In genomic region chr7:7187417-7188190, GRCm38 (mm10) we compare ENCODE assay signal across 8 mouse cellular contexts. TPM values are rescaled to one million over a fixed set of nuclear protein-coding genes. Genes with fewer than 3 reads are reported as not detected.
DNase-seq lines count a peak whose midpoint lies in the region; ATAC-seq lines count a peak whose summit lies in the region.

No protein-coding gene starts in this region.

- no peaks in the 10 kb centered on the region for H3K9me3 ChIP-seq in lung, embryonic 16.5 days (ENCODE audit: control insufficient read depth, low read length)
- H3K9me3 ChIP-seq in forebrain, embryonic 10.5 days: no peaks in the 10 kb centered on the region
- H3K9me3 ChIP-seq in limb, embryonic 12.5 days: no peaks in the 10 kb centered on the region
- no peaks in the 10 kb centered on the region for H3K9me3 ChIP-seq in neural tube, embryonic 15.5 days (replicated peaks)

- no peak overlapping the region for H3K27ac ChIP-seq in lung, embryonic 16.5 days (ENCODE audit: low read length)
- H3K27ac ChIP-seq in forebrain, embryonic 10.5 days: no peak overlapping the region; the same call in 1 of the 2 replicates
- no peak overlapping the region for H3K27ac ChIP-seq in limb, embryonic 12.5 days
- no peak overlapping the region for H3K27ac ChIP-seq in neural tube, embryonic 15.5 days (replicated peaks)

- no peak overlapping the region for H3K9ac ChIP-seq in lung, embryonic 16.5 days (ENCODE audit: low read length)
- H3K9ac ChIP-seq in limb, embryonic 12.5 days (replicated peaks): no peak overlapping the region
- 0 out of 2 replicates have a peak overlapping the region, but pooled peaks have one; percentile 37 for H3K9ac ChIP-seq in neural tube, embryonic 15.5 days (replicated peaks)

- H3K36me3 ChIP-seq in lung, embryonic 16.5 days (ENCODE audit: control insufficient read depth, insufficient read depth, low read length): 0 out of 2 replicates have a peak, but pooled peaks cover 3% of the 10 kb centered on the region
- H3K36me3 ChIP-seq in forebrain, embryonic 10.5 days (replicated peaks): peaks cover 10% of the 10 kb centered on the region
- peaks cover 11% of the 10 kb centered on the region for H3K36me3 ChIP-seq in limb, embryonic 12.5 days
- peaks cover 12% of the 10 kb centered on the region for H3K36me3 ChIP-seq in neural tube, embryonic 15.5 days

- peak overlapping the region; percentile 67 for H3K4me3 ChIP-seq in lung, embryonic 16.5 days (ENCODE audit: low read length)
- peak overlapping the region; percentile 60 for H3K4me3 ChIP-seq in forebrain, embryonic 10.5 days
- peak overlapping the region; percentile 49; the same call in 1 of the 2 replicates for H3K4me3 ChIP-seq in limb, embryonic 12.5 days (replicated peaks)
- H3K4me3 ChIP-seq in neural tube, embryonic 15.5 days (replicated peaks): peak overlapping the region; percentile 53

- H3K27me3 ChIP-seq in lung, embryonic 16.5 days (ENCODE audit: control insufficient read depth, insufficient read depth, low read depth, low read length): no peaks in the 10 kb centered on the region
- H3K27me3 ChIP-seq in forebrain, embryonic 10.5 days (ENCODE audit: poor library complexity, severe bottlenecking): no peaks in the 10 kb centered on the region
- H3K27me3 ChIP-seq in limb, embryonic 12.5 days: no peaks in the 10 kb centered on the region
- no peaks in the 10 kb centered on the region for H3K27me3 ChIP-seq in neural tube, embryonic 15.5 days (replicated peaks)

- ATAC-seq in lung, embryonic 16.5 days (ENCODE audit: low read depth): peak; percentile 68
- 0 out of 2 replicates have a peak, but pooled peaks have one; percentile 5 for ATAC-seq in limb, embryonic 12.5 days (ENCODE audit: insufficient number of reproducible peaks, insufficient read depth, low FRiP score, low TSS enrichment, low read depth)
- ATAC-seq in neural tube, embryonic 15.5 days (ENCODE audit: low FRiP score): peak; percentile 71
- no peak for ATAC-seq in cerebellum, adult (ENCODE audit: insufficient number of reproducible peaks, low FRiP score, low TSS enrichment)

- H3K4me2 ChIP-seq in lung, embryonic 16.5 days (ENCODE audit: low read depth, low read length): peak overlapping the region; percentile 57
- peak overlapping the region; percentile 44 for H3K4me2 ChIP-seq in limb, embryonic 12.5 days
- peak overlapping the region; percentile 54 for H3K4me2 ChIP-seq in neural tube, embryonic 15.5 days

- no peak for DNase-seq in lung, postnatal 25 days (ENCODE audit: low spot score)
- no peak for DNase-seq in forebrain, embryonic 10.5 days (ENCODE audit: extremely low spot score, low spot score)
- no peak for DNase-seq in spleen, adult 18-20 months
- no peak for DNase-seq in layer of hippocampus, adult 8-10 months (ENCODE audit: low spot score in 2 of 2)

- WGBS in lung, embryonic 16.5 days: 9% methylated on average over 13 of the region's 13 CpGs
- 43% methylated on average over 13 of the region's 13 CpGs for WGBS in forebrain, embryonic 10.5 days
- WGBS in limb, embryonic 12.5 days: 41% methylated on average over 13 of the region's 13 CpGs
- 43% methylated on average over 13 of the region's 13 CpGs for WGBS in neural tube, embryonic 15.5 days

- no peaks in the 10 kb centered on the region for H3K4me1 ChIP-seq in lung, embryonic 16.5 days (replicated peaks; ENCODE audit: control insufficient read depth, insufficient read depth, low read length)
- 0 out of 2 replicates have a peak, but pooled peaks cover 2% of the 10 kb centered on the region for H3K4me1 ChIP-seq in forebrain, embryonic 10.5 days
- no peaks in the 10 kb centered on the region for H3K4me1 ChIP-seq in limb, embryonic 12.5 days (replicated peaks)
- H3K4me1 ChIP-seq in neural tube, embryonic 15.5 days: peaks cover 5% of the 10 kb centered on the region; the same call in 1 of the 2 replicates

RNA-seq across cellular contexts. Expression of gene Zfp418, which starts 16.5 kb away (rescaled TPM):
- polyA plus RNA-seq in lung, embryonic 16.5 days (2015; fragmentation: Nextera tagmentation; extraction: Ambion mirVana): 2.9 and 3.2 TPM in 2 replicates
- 2.4 and 2.6 TPM in 2 replicates for polyA plus RNA-seq in forebrain, embryonic 10.5 days (2016; fragmentation: Nextera tagmentation; extraction: Ambion mirVana)
- 2.7 and 3.6 TPM in 2 replicates for polyA plus RNA-seq in limb, embryonic 12.5 days (2016; fragmentation: Nextera tagmentation; extraction: Ambion mirVana)
- polyA plus RNA-seq in neural tube, embryonic 15.5 days (2015; fragmentation: Nextera tagmentation; extraction: Ambion mirVana): 2.7 and 3.0 TPM in 2 replicates
- total RNA-seq in layer of hippocampus, adult 8-10 months (2022): 1 to 10 TPM; 7.0 to 9.4 (median 8.6) TPM

RNA-seq across cellular contexts. Expression of gene Zfp772, which starts 22.2 kb away (rescaled TPM):
- polyA plus RNA-seq in lung, embryonic 16.5 days (2015; fragmentation: Nextera tagmentation; extraction: Ambion mirVana): 7.3 and 8.0 TPM in 2 replicates
- 9.0 and 9.4 TPM in 2 replicates for polyA plus RNA-seq in forebrain, embryonic 10.5 days (2016; fragmentation: Nextera tagmentation; extraction: Ambion mirVana)
- polyA plus RNA-seq in limb, embryonic 12.5 days (2016; fragmentation: Nextera tagmentation; extraction: Ambion mirVana): 10.2 and 10.7 TPM in 2 replicates
- 8.0 and 8.8 TPM in 2 replicates for polyA plus RNA-seq in neural tube, embryonic 15.5 days (2015; fragmentation: Nextera tagmentation; extraction: Ambion mirVana)
- 10 to 100 TPM in 1 of 4 experiments, 1 to 10 TPM in 3; 7.0 to 10.2 (median 9.0) TPM for total RNA-seq in layer of hippocampus, adult 8-10 months (2022)

RNA-seq across cellular contexts. Expression of gene Zfp773, which starts 51.0 kb away (rescaled TPM):
- polyA plus RNA-seq in lung, embryonic 16.5 days (2015; fragmentation: Nextera tagmentation; extraction: Ambion mirVana): 1.7 and 2.0 TPM in 2 replicates
- polyA plus RNA-seq in forebrain, embryonic 10.5 days (2016; fragmentation: Nextera tagmentation; extraction: Ambion mirVana): 4.4 and 5.4 TPM in 2 replicates
- polyA plus RNA-seq in limb, embryonic 12.5 days (2016; fragmentation: Nextera tagmentation; extraction: Ambion mirVana): 3.7 and 4.3 TPM in 2 replicates
- polyA plus RNA-seq in neural tube, embryonic 15.5 days (2015; fragmentation: Nextera tagmentation; extraction: Ambion mirVana): 12.4 and 12.8 TPM in 2 replicates
- 1 to 10 TPM; 2.3 to 3.5 (median 3.0) TPM for total RNA-seq in layer of hippocampus, adult 8-10 months (2022)

RNA-seq across cellular contexts. Expression of gene Vmn2r29, which starts 59.5 kb away (rescaled TPM):
- polyA plus RNA-seq in lung, embryonic 16.5 days (2015; fragmentation: Nextera tagmentation; extraction: Ambion mirVana): 0.40 and 0.58 TPM in 2 replicates
- 0.20 TPM in 1 of 2 replicates, not detected in the other for polyA plus RNA-seq in forebrain, embryonic 10.5 days (2016; fragmentation: Nextera tagmentation; extraction: Ambion mirVana)
- 0.93 and 1.5 TPM in 2 replicates for polyA plus RNA-seq in limb, embryonic 12.5 days (2016; fragmentation: Nextera tagmentation; extraction: Ambion mirVana)
- polyA plus RNA-seq in neural tube, embryonic 15.5 days (2015; fragmentation: Nextera tagmentation; extraction: Ambion mirVana): 1.1 and 2.3 TPM in 2 replicates
- 1 to 10 TPM; 1.9 to 4.2 (median 2.2) TPM for total RNA-seq in layer of hippocampus, adult 8-10 months (2022)
